Mouse (Mus musculus): ENCODE results near the gene Armcx5. TPM values are rescaled to one million over a fixed set of nuclear protein-coding genes. Genes with fewer than 3 reads are reported as not detected.
A peak's percentile ranks its signal among the peaks of the same experiment; 100 is the strongest.

The Armcx5 gene
- polyA plus RNA-seq (2014; fragmentation: Nextera tagmentation; extraction: Ambion mirVana) = 8.3 and 10.8 TPM in 2 replicates

DNA sequence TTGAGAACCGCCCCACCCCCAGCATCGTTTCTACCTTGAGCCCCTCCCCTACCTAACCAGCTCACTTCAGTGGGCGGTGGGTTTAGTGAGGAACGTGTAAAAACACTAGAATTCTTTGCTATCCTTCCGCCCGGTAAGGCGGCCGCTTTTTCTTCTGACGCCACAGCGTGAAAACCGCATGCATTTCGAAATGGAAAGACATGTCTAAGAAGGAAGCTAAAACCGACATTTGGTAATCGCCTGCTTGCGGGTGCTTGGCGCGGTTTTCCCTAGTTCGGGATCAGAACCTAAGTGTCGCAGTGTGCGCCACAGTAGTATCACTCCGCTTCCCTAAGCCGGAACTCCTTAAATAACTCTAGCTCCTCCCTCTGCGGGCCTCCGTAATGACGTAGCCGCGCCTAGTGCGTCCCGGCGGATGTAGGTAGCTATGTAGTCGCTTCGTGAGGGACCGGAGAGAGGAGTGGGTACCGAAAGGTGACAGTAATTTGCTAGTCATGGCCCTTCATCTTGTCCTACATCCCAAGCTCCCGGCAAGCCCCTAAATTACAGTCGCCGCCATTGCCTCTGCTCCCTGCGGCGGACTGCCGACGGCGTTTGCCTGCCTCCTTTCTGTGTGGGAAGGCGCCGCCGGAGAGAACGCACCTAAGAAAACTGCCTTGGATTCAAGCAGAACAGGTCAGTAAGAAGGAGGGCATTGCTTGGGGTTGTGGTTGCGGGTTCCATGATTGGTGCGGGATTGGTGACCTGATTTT lies at the start of gene Armcx5, which contains the start of gene Gprasp1:
Gene Armcx5 (plus strand): TSS at position 430 of the 752 bp plus-strand sequence.
Gene Gprasp1 (plus strand): TSS at position 430 of the 752 bp plus-strand sequence.
- ATAC-seq (ENCODE audit: low FRiP score, low TSS enrichment) = peak; percentile 97

DNA sequence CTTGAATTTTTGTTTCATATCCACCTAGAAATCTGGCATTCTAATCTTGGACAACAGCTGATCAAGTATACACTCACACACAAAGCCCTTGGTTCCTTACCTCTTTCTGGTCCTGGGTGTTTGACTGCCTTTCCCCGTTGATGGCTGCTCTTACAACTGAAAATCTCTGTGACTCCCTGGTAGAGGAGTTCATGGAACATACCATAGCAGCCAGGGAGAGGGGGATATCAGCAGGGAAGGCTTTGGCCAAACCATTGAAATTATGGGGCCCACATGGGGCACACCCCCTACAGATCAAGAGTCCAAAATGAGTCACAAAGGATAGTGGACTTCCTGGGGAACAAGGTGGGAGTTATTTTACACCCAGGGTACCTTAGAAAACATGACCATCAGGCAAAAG lies 48.9 kb upstream of the Armcx5 start, which contains the start of gene Tcp11x2:
Gene Tcp11x2 (minus strand): TSS at position 158 of the 400 bp plus-strand sequence.
- no peaks in the 10 kb centered on the region for H3K9me3 ChIP-seq (ENCODE audit: control insufficient read depth, low read length)
- WGBS = 67% methylated on average over 1 of the region's 1 CpGs
- no peak within 1 kb of the TSS for H3K4me3 ChIP-seq (replicated peaks; ENCODE audit: low read depth, low read length)
- no peak within 1 kb of the TSS for H3K9ac ChIP-seq (replicated peaks; ENCODE audit: low read length)
- DNase-seq = no peak
- H3K4me2 ChIP-seq (ENCODE audit: low read length) = no peak within 1 kb of the TSS
- H3K27me3 ChIP-seq (ENCODE audit: control insufficient read depth, insufficient read depth, low read length) = no peaks in the 10 kb centered on the region
- ATAC-seq (ENCODE audit: low FRiP score, low TSS enrichment) = no peak
- no peaks in the 10 kb centered on the region for H3K4me1 ChIP-seq (ENCODE audit: control insufficient read depth, insufficient read depth, low read length)
- no peak within 1 kb of the TSS for H3K27ac ChIP-seq (replicated peaks; ENCODE audit: low read depth, low read length)
- no peaks in the 10 kb centered on the region for H3K36me3 ChIP-seq (ENCODE audit: control insufficient read depth, insufficient read depth, low read length)

More for the DNA sequence above, at the start of gene Armcx5, which contains the start of gene Gprasp1:
- Histone ChIP-seq H3K4me2 (ENCODE audit: low read length) (peak within 1 kb of the TSS; percentile 67), H3K9ac (replicated peaks; ENCODE audit: low read length) (peak within 1 kb of the TSS; percentile 58), H3K27ac (replicated peaks; ENCODE audit: low read depth, low read length) (peak within 1 kb of the TSS; percentile 89), H3K36me3 (ENCODE audit: control insufficient read depth, insufficient read depth, low read length) (no peaks in the 10 kb centered on the region), H3K4me3 (replicated peaks; ENCODE audit: low read depth, low read length) (peak within 1 kb of the TSS; percentile 46), H3K27me3 (ENCODE audit: control insufficient read depth, insufficient read depth, low read length) (no peaks in the 10 kb centered on the region), H3K9me3 (ENCODE audit: control insufficient read depth, low read length) (no peaks in the 10 kb centered on the region), H3K4me1 (ENCODE audit: control insufficient read depth, insufficient read depth, low read length) (no peaks in the 10 kb centered on the region)
- DNase-seq = peak; percentile 95
- WGBS = 20% methylated on average over 48 of the region's 48 CpGs

DNA sequence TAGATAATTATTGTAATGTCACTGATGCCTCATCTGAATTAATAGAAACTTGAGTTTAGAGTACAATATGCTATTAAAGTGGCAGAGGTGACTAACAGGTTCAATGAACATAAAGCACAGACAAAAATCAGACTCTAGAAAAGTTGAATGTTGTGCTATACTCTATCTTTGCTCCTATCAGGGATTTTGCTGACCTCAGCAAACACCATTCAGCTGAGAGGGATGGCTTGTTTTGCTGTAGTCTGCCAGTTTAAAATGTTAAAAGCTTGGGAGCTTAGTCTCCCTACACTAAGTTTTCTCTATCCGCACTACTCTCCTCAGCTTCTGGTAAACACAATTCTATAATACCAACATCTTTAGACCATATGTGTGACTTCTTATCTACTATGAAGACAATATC lies 39.4 kb upstream of the Armcx5 start:
- no peaks in the 10 kb centered on the region for H3K27me3 ChIP-seq (ENCODE audit: control insufficient read depth, insufficient read depth, low read length)
- no peaks in the 10 kb centered on the region for H3K36me3 ChIP-seq (ENCODE audit: control insufficient read depth, insufficient read depth, low read length)
- H3K27ac ChIP-seq (replicated peaks; ENCODE audit: low read depth, low read length) = no peak overlapping the region
- no peaks in the 10 kb centered on the region for H3K9me3 ChIP-seq (ENCODE audit: control insufficient read depth, low read length)
- H3K4me2 ChIP-seq (ENCODE audit: low read length) = no peak overlapping the region
- DNase-seq (no peak), ATAC-seq (ENCODE audit: low FRiP score, low TSS enrichment) (no peak)
- no peak overlapping the region for H3K9ac ChIP-seq (replicated peaks; ENCODE audit: low read length)
- H3K4me1 ChIP-seq (ENCODE audit: control insufficient read depth, insufficient read depth, low read length) = no peaks in the 10 kb centered on the region
- 92% methylated on average over 1 of the region's 1 CpGs for WGBS
- H3K4me3 ChIP-seq (replicated peaks; ENCODE audit: low read depth, low read length) = no peak overlapping the region

DNA sequence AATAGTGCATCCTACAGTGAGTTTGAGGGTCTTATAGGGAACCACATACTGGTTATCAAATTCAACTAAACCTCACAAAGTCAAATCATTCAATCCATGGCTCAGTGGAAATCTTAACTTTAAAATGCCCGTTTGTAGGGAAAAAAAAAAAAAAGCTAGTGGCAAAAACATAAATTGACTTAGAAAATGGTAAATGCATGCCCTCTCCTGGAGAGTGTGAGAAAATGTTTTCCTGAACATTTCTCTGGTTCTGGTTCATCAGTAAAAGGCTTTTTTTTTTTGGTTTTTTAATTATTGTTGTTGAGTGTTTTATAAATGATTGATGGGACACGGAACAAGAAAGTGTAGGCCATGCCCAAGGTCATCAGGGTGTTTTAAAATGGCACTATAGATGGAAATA lies 38.2 kb upstream of the Armcx5 start:
- no peak for ATAC-seq (ENCODE audit: low FRiP score, low TSS enrichment)

DNA sequence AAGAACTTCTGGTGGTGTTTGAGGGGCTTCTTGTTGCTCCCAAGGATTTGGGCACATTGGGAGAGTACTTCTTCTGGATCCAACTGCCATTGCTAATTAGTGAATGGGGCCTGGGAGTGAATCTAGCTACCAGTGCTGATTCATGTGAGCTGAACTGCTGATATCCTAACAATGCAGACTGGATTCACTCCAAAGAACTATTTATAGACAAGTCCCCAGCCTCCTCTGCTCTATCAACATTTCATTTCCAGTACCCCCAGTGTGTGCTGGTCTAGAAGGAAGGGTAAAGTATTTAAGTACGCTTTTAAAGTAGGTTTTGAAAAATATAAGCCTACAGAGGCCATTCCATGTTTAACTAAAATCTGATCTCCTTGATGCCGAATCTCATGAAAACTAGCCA lies 29.7 kb upstream of the Armcx5 start:
- Histone ChIP-seq H3K9me3 (ENCODE audit: control insufficient read depth, low read length) (no peaks in the 10 kb centered on the region), H3K4me1 (ENCODE audit: control insufficient read depth, insufficient read depth, low read length) (no peaks in the 10 kb centered on the region), H3K27me3 (ENCODE audit: control insufficient read depth, insufficient read depth, low read length) (no peaks in the 10 kb centered on the region), H3K4me3 (replicated peaks; ENCODE audit: low read depth, low read length) (no peak overlapping the region), H3K9ac (replicated peaks; ENCODE audit: low read length) (no peak overlapping the region), H3K27ac (replicated peaks; ENCODE audit: low read depth, low read length) (no peak overlapping the region), H3K36me3 (ENCODE audit: control insufficient read depth, insufficient read depth, low read length) (no peaks in the 10 kb centered on the region), H3K4me2 (ENCODE audit: low read length) (no peak overlapping the region)
- WGBS = 76% methylated on average over 2 of the region's 2 CpGs
- DNase-seq = no peak
- no peak for ATAC-seq (ENCODE audit: low FRiP score, low TSS enrichment)

More for the DNA sequence above, 38.2 kb upstream of the Armcx5 start:
- Histone ChIP-seq H3K36me3 (ENCODE audit: control insufficient read depth, insufficient read depth, low read length) (no peaks in the 10 kb centered on the region), H3K27me3 (ENCODE audit: control insufficient read depth, insufficient read depth, low read length) (no peaks in the 10 kb centered on the region), H3K27ac (replicated peaks; ENCODE audit: low read depth, low read length) (no peak overlapping the region), H3K9ac (replicated peaks; ENCODE audit: low read length) (no peak overlapping the region), H3K9me3 (ENCODE audit: control insufficient read depth, low read length) (no peaks in the 10 kb centered on the region), H3K4me2 (ENCODE audit: low read length) (no peak overlapping the region), H3K4me3 (replicated peaks; ENCODE audit: low read depth, low read length) (no peak overlapping the region), H3K4me1 (ENCODE audit: control insufficient read depth, insufficient read depth, low read length) (no peaks in the 10 kb centered on the region)
- 56% methylated on average over 2 of the region's 2 CpGs for WGBS
- peak; percentile 0 for DNase-seq

DNA sequence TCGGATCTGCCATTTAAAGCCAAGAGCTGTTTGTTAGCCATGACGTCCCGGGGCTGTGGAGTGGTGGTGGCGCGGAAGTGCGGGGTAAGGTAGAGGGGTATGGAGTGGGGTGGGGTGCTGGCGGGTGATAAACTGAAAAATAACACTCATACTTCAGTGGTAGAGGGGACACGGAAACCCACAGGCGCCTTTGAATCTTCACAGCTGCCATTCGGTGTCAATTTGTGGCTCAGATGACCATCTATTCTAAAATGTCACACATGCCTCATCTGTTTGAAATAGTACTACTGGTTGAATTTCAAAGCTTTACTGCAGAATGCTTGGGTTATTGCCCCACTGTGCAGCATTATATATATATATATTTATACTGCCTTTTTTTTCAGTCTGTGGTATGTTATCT lies 17.4 kb upstream of the Armcx5 start, which contains the start of gene Tmsb15a:
Gene Tmsb15a (minus strand): TSS at position 101 of the 400 bp plus-strand sequence.
- Histone ChIP-seq H3K9me3 (ENCODE audit: control insufficient read depth, low read length) (no peaks in the 10 kb centered on the region), H3K4me2 (ENCODE audit: low read length) (no peak within 1 kb of the TSS), H3K4me1 (ENCODE audit: control insufficient read depth, insufficient read depth, low read length) (no peaks in the 10 kb centered on the region), H3K27ac (replicated peaks; ENCODE audit: low read depth, low read length) (no peak within 1 kb of the TSS), H3K9ac (replicated peaks; ENCODE audit: low read length) (no peak within 1 kb of the TSS), H3K36me3 (ENCODE audit: control insufficient read depth, insufficient read depth, low read length) (no peaks in the 10 kb centered on the region), H3K27me3 (ENCODE audit: control insufficient read depth, insufficient read depth, low read length) (no peaks in the 10 kb centered on the region), H3K4me3 (replicated peaks; ENCODE audit: low read depth, low read length) (no peak within 1 kb of the TSS)
- ATAC-seq (ENCODE audit: low FRiP score, low TSS enrichment) (no peak), DNase-seq (no peak)
- whole genome bisulfite sequencing = 87% methylated on average over 10 of the region's 10 CpGs

DNA sequence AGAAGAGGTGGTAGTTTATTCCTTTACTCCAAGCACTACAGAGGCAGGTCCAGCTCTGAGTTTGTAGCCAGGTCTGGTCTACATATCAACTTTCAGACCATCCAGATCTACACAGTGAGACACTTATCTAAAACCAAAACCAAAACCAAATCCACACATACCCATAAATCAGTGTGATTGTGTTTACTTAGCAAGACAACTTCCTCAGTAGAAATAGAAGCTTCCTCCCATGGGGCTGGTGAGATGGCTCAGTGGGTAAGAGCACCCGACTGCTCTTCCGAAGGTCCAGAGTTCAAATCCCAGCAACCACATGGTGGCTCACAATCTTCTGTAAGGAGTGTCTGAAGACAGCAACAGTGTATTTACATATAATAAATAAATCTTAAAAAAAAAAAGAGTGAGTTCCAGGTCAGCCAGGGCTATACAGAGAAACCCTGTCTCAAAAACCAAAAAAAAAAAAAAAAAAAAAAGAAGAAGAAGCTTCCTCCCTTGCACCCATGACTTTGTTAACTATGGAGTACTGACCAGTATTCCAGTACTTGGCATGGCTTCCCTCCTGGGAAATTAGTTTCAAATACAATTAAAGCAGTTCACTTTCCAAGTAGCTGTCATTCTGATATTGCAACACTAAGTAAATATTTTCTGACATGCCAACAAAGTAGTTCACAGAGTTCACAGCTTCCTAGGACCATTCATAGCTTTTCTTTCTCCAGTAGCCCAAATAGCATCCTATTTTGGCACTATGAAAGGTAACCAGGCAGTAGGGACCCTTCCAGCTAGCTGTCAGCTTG lies 3.6 kb upstream of the Armcx5 start:
- Histone ChIP-seq H3K4me1 (ENCODE audit: control insufficient read depth, insufficient read depth, low read length) (no peaks in the 10 kb centered on the region), H3K4me2 (ENCODE audit: low read length) (no peak overlapping the region), H3K4me3 (replicated peaks; ENCODE audit: low read depth, low read length) (no peak overlapping the region), H3K27ac (replicated peaks; ENCODE audit: low read depth, low read length) (no peak overlapping the region), H3K9me3 (ENCODE audit: control insufficient read depth, low read length) (no peaks in the 10 kb centered on the region), H3K36me3 (ENCODE audit: control insufficient read depth, insufficient read depth, low read length) (no peaks in the 10 kb centered on the region), H3K27me3 (ENCODE audit: control insufficient read depth, insufficient read depth, low read length) (no peaks in the 10 kb centered on the region), H3K9ac (replicated peaks; ENCODE audit: low read length) (no peak overlapping the region)
- WGBS = 94% methylated on average over 2 of the region's 2 CpGs
- ATAC-seq (ENCODE audit: low FRiP score, low TSS enrichment) = no peak
- no peak for DNase-seq

DNA sequence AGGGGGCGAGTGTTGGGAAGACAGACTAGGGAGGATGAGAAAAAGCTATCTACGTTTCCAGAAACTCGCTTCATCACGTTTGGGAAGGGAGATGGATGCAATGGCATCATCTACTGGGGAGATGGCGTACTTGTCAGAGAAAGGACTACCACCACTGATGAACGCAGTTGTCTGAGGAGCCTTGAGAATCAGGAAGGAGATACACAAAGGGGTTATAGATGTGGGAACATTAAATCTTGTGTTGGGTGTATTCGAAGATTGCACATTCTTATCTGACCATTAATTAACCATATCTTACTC lies 473 bp downstream of the Armcx5 start:
- Histone ChIP-seq H3K9ac (replicated peaks; ENCODE audit: low read length) (peak overlapping the region; percentile 58), H3K36me3 (ENCODE audit: control insufficient read depth, insufficient read depth, low read length) (no peaks in the 10 kb centered on the region), H3K4me1 (ENCODE audit: control insufficient read depth, insufficient read depth, low read length) (no peaks in the 10 kb centered on the region), H3K4me3 (replicated peaks; ENCODE audit: low read depth, low read length) (peak overlapping the region; percentile 46), H3K27me3 (ENCODE audit: control insufficient read depth, insufficient read depth, low read length) (no peaks in the 10 kb centered on the region), H3K27ac (replicated peaks; ENCODE audit: low read depth, low read length) (peak overlapping the region; percentile 89), H3K9me3 (ENCODE audit: control insufficient read depth, low read length) (no peaks in the 10 kb centered on the region), H3K4me2 (ENCODE audit: low read length) (peak overlapping the region; percentile 67)
- WGBS = 18% methylated on average over 7 of the region's 7 CpGs
- DNase-seq = no peak
- ATAC-seq (ENCODE audit: low FRiP score, low TSS enrichment) = peak; percentile 22; the same call in 1 of the 2 replicates
